Mouse (Mus musculus): ENCODE measurements around the gene Aes. TPM values are rescaled to one million over a fixed set of nuclear protein-coding genes. Genes with fewer than 3 reads are reported as not detected.
A peak's percentile ranks its signal among the peaks of the same experiment; 100 is the strongest.

Aes gene
- polyA plus RNA-seq, 2 experiments: 134 to 139 TPM

GRCm38 (mm10) chr10:81600096-81600495, 40.8 kb downstream of the Aes start:
- no peak overlapping the region for H3K4me3 ChIP-seq (ENCODE audit: insufficient read depth in 1 of 2, low read depth in 2 of 2, low read length in 2 of 2)
- ATAC-seq (ENCODE audit: insufficient read depth) (no peak), DNase-seq (ENCODE audit: low read depth in 3 of 3, low spot score in 3 of 3) (no peak)
- H3K27me3 ChIP-seq (ENCODE audit: control insufficient read depth, insufficient read depth, low read length): peaks cover 12% of the 10 kb centered on the region
- WGBS (ENCODE audit: insufficient replicate concordance): 34% methylated on average over 10 of the region's 10 CpGs
- H3K9ac ChIP-seq (replicated peaks): no peak overlapping the region
- no peak overlapping the region for H3K27ac ChIP-seq
- H3K36me3 ChIP-seq (replicated peaks; ENCODE audit: control insufficient read depth, insufficient read depth, low read depth): no peaks in the 10 kb centered on the region
- TF ChIP-seq EP300 (IDR thresholded peaks at IDR 0.05; ENCODE audit: low read depth): no peak
- no peak for TF ChIP-seq CTCF (IDR thresholded peaks at IDR 0.05; ENCODE audit: low read depth)
- H3K4me2 ChIP-seq (ENCODE audit: low read depth): peak overlapping the region; percentile 44
- H3K4me1 ChIP-seq (replicated peaks; ENCODE audit: control insufficient read depth in 2 of 2, insufficient read depth in 2 of 2, low read length in 1 of 2): peaks cover 21 to 48% of the 10 kb centered on the region in 2 experiments
- no peaks in the 10 kb centered on the region for H3K9me3 ChIP-seq (ENCODE audit: control insufficient read depth, low read length)

- Histone ChIP-seq H3K9me3 (ENCODE audit: control insufficient read depth, low read length) (no peaks in the 10 kb centered on the region), H3K9ac (replicated peaks) (no peak within 1 kb of the TSS), H3K4me1 (replicated peaks; ENCODE audit: control insufficient read depth in 2 of 2, insufficient read depth in 2 of 2, low read length in 1 of 2) (peaks cover 25 to 54% of the 10 kb centered on the region in 2 experiments), H3K4me3 (ENCODE audit: insufficient read depth in 1 of 2, low read depth in 2 of 2, low read length in 2 of 2) (peak within 1 kb of the TSS; percentile 12 to 54), H3K36me3 (replicated peaks; ENCODE audit: control insufficient read depth, insufficient read depth, low read depth) (no peaks in the 10 kb centered on the region), H3K4me2 (ENCODE audit: low read depth) (peak within 1 kb of the TSS; percentile 44), H3K27me3 (ENCODE audit: control insufficient read depth, insufficient read depth, low read length) (peaks cover 10% of the 10 kb centered on the region), H3K27ac (no peak within 1 kb of the TSS)
- DNase-seq (ENCODE audit: low read depth in 3 of 3, low spot score in 3 of 3): peak; percentile 86 to 88 (median 87)
- ATAC-seq (ENCODE audit: insufficient read depth): peak; percentile 85
- no peak for TF ChIP-seq CTCF (IDR thresholded peaks at IDR 0.05; ENCODE audit: low read depth)
- TF ChIP-seq EP300 (IDR thresholded peaks at IDR 0.05; ENCODE audit: low read depth): no peak
- WGBS (ENCODE audit: insufficient replicate concordance): under 1% methylated on average over 28 of the region's 28 CpGs
These were observed 41.5 kb downstream of the Aes start, which contains the start of gene Tle6 for GRCm38 (mm10) chr10:81600738-81601203. Gene Tle6, minus strand, starts transcription at chr10:81601073.

GRCm38 (mm10) chr10:81601396-81601905, 42.2 kb downstream of the Aes start:
- Histone ChIP-seq H3K9ac (replicated peaks) (no peak overlapping the region), H3K4me2 (ENCODE audit: low read depth) (peak overlapping the region; percentile 44), H3K9me3 (ENCODE audit: control insufficient read depth, low read length) (no peaks in the 10 kb centered on the region), H3K36me3 (replicated peaks; ENCODE audit: control insufficient read depth, insufficient read depth, low read depth) (no peaks in the 10 kb centered on the region), H3K4me1 (replicated peaks; ENCODE audit: control insufficient read depth in 2 of 2, insufficient read depth in 2 of 2, low read length in 1 of 2) (peaks cover 26 to 51% of the 10 kb centered on the region in 2 experiments), H3K27ac (no peak overlapping the region), H3K27me3 (ENCODE audit: control insufficient read depth, insufficient read depth, low read length) (peaks cover 5% of the 10 kb centered on the region; the same call in 1 of the 2 replicates), H3K4me3 (ENCODE audit: insufficient read depth in 1 of 2, low read depth in 2 of 2, low read length in 2 of 2) (peak overlapping the region in 1 of 2 experiments; percentile 12; a peak in 3 of 4 replicates)
- ATAC-seq (ENCODE audit: insufficient read depth) (no peak), DNase-seq (ENCODE audit: low read depth in 3 of 3, low spot score in 3 of 3) (no peak)
- TF ChIP-seq CTCF (IDR thresholded peaks at IDR 0.05; ENCODE audit: low read depth) (no peak), EP300 (IDR thresholded peaks at IDR 0.05; ENCODE audit: low read depth) (no peak)
- 29% methylated on average over 7 of the region's 7 CpGs for WGBS (ENCODE audit: insufficient replicate concordance)

- H3K27ac ChIP-seq: no peak overlapping the region
- no peak overlapping the region for H3K9ac ChIP-seq (replicated peaks)
- no peaks in the 10 kb centered on the region for H3K9me3 ChIP-seq (ENCODE audit: control insufficient read depth, low read length)
- no peaks in the 10 kb centered on the region for H3K36me3 ChIP-seq (replicated peaks; ENCODE audit: control insufficient read depth, insufficient read depth, low read depth)
- ATAC-seq (ENCODE audit: insufficient read depth) (no peak), DNase-seq (ENCODE audit: low read depth in 3 of 3, low spot score in 3 of 3) (peak; percentile 46 to 60 (median 56))
- 20% methylated on average over 4 of the region's 4 CpGs for WGBS (ENCODE audit: insufficient replicate concordance)
- H3K4me3 ChIP-seq (ENCODE audit: insufficient read depth in 1 of 2, low read depth in 2 of 2, low read length in 2 of 2): no peak overlapping the region
- no peak overlapping the region for H3K4me2 ChIP-seq (ENCODE audit: low read depth)
- peaks cover 26 to 57% of the 10 kb centered on the region in 2 experiments for H3K4me1 ChIP-seq (replicated peaks; ENCODE audit: control insufficient read depth in 2 of 2, insufficient read depth in 2 of 2, low read length in 1 of 2)
- TF ChIP-seq EP300 (IDR thresholded peaks at IDR 0.05; ENCODE audit: low read depth) (no peak), CTCF (IDR thresholded peaks at IDR 0.05; ENCODE audit: low read depth) (peak; percentile 79)
- no peaks in the 10 kb centered on the region for H3K27me3 ChIP-seq (ENCODE audit: control insufficient read depth, insufficient read depth, low read length)
These were observed 43.5 kb downstream of the Aes start for GRCm38 (mm10) chr10:81602741-81603151.

- no peaks in the 10 kb centered on the region for H3K9me3 ChIP-seq (ENCODE audit: control insufficient read depth, low read length)
- H3K4me1 ChIP-seq (replicated peaks; ENCODE audit: control insufficient read depth in 2 of 2, insufficient read depth in 2 of 2, low read length in 1 of 2): peaks cover 26 to 49% of the 10 kb centered on the region in 2 experiments
- H3K4me2 ChIP-seq (ENCODE audit: low read depth): peak overlapping the region; percentile 66
- no peaks in the 10 kb centered on the region for H3K36me3 ChIP-seq (replicated peaks; ENCODE audit: control insufficient read depth, insufficient read depth, low read depth)
- 58% methylated on average over 12 of the region's 12 CpGs for WGBS (ENCODE audit: insufficient replicate concordance)
- ATAC-seq (ENCODE audit: insufficient read depth) (no peak), DNase-seq (ENCODE audit: low read depth in 3 of 3, low spot score in 3 of 3) (no peak)
- H3K4me3 ChIP-seq (ENCODE audit: insufficient read depth in 1 of 2, low read depth in 2 of 2, low read length in 2 of 2): peak overlapping the region; percentile 10 to 59; a peak in 3 of 4 replicates
- H3K27me3 ChIP-seq (ENCODE audit: control insufficient read depth, insufficient read depth, low read length): no peaks in the 10 kb centered on the region
- H3K9ac ChIP-seq (replicated peaks): peak overlapping the region; percentile 57
- TF ChIP-seq EP300 (IDR thresholded peaks at IDR 0.05; ENCODE audit: low read depth) (no peak), CTCF (IDR thresholded peaks at IDR 0.05; ENCODE audit: low read depth) (no peak)
- H3K27ac ChIP-seq: no peak overlapping the region; the same call in 1 of the 2 replicates
These were observed 45.0 kb downstream of the Aes start for GRCm38 (mm10) chr10:81604019-81604967.
